Mouse (Mus musculus): Measurements from ENCODE around the gene Gpa33. TPM values are rescaled to one million over a fixed set of nuclear protein-coding genes. Genes with fewer than 3 reads are reported as not detected.

The Gpa33 gene
- total and polyA plus RNA-seq, 3 experiments: not detected

DNA sequence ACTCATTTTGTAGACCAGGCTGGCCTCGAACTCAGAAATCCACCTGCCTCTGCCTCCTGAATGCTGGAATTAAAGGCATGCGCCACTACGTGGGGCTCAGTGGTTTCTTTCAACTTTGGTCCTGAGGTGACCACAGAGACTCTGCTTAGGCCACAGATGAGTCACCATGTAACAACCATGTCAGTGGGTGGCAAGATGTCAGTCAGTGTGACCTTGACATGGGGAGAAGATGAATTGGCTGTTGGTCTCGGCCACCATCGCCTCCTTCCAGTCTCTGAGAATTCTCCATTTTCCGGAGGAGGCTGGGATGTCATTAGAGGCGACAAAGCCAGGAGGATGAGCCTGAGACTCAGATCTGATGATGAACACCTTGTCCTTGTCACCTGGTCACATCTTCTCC is 39.7 kb downstream of the Gpa33 start:
- Histone ChIP-seq H3K4me3 (ENCODE audit: control insufficient read depth in 1 of 2, insufficient read depth in 1 of 2, low read depth in 2 of 2, low read length in 2 of 2) (no peak overlapping the region), H3K9ac (ENCODE audit: control insufficient read depth, low read depth, low read length, poor library complexity, severe bottlenecking) (no peak overlapping the region), H3K27me3 (ENCODE audit: control insufficient read depth in 1 of 2, insufficient read depth in 2 of 2, low read length in 2 of 2) (peaks cover 0 to 1% of the 10 kb centered on the region in 2 experiments; a peak in 2 of 4 replicates), H3K9me3 (replicated peaks; ENCODE audit: insufficient read depth, low read length) (no peaks in the 10 kb centered on the region), H3K79me2 (ENCODE audit: control insufficient read depth, insufficient read depth, low read length, poor library complexity) (no peaks in the 10 kb centered on the region), H3K4me1 (ENCODE audit: control insufficient read depth in 1 of 2, insufficient read depth in 2 of 2, low read length in 2 of 2) (no peaks in the 10 kb centered on the region), H3K27ac (ENCODE audit: control insufficient read depth, low read depth, low read length) (no peak overlapping the region), H3K36me3 (ENCODE audit: control insufficient read depth in 1 of 2, insufficient read depth in 2 of 2, low read length in 2 of 2) (no peaks in the 10 kb centered on the region)
- no peak for TF ChIP-seq NELFE (IDR thresholded peaks at IDR 0.05; ENCODE audit: low read depth, low read length)
- no peak for TF ChIP-seq SIN3A (IDR thresholded peaks at IDR 0.05; ENCODE audit: low read length)
- TF ChIP-seq CHD1 (IDR thresholded peaks at IDR 0.05; ENCODE audit: low read depth, low read length): no peak
- TF ChIP-seq MYC (IDR thresholded peaks at IDR 0.05; ENCODE audit: low read depth, low read length): no peak
- TF ChIP-seq TAL1 (IDR thresholded peaks at IDR 0.05; ENCODE audit: low read length): no peak
- no peak for TF ChIP-seq EP300 (IDR thresholded peaks at IDR 0.05; ENCODE audit: low read depth in 1 of 2, low read length in 2 of 2)
- no peak for DNase-seq (ENCODE audit: low read depth, low spot score)

DNA sequence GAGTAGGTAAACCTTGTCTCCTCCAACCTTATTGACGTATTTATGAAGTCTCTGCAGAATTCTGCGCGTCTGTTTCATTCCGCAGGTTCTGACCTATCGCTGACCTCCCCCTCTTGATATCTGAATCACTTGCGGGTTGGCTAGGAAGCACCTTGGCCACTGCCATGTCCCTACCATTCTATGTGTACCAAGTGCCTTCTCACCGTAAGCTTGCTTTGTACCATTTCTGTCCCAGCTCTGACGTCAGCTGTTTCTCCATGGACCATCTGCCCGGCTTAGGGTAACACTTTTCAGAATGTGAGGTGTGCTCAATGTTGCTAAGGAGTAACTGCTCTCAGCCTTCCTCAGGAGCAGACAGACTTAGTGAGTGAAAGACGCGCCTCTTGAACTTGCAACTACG is 40.8 kb downstream of the Gpa33 start:
- Histone ChIP-seq H3K4me1 (ENCODE audit: control insufficient read depth in 1 of 2, insufficient read depth in 2 of 2, low read length in 2 of 2) (no peaks in the 10 kb centered on the region), H3K4me3 (ENCODE audit: control insufficient read depth in 1 of 2, insufficient read depth in 1 of 2, low read depth in 2 of 2, low read length in 2 of 2) (no peak overlapping the region), H3K79me2 (ENCODE audit: control insufficient read depth, insufficient read depth, low read length, poor library complexity) (no peaks in the 10 kb centered on the region), H3K36me3 (ENCODE audit: control insufficient read depth in 1 of 2, insufficient read depth in 2 of 2, low read length in 2 of 2) (no peaks in the 10 kb centered on the region), H3K27ac (ENCODE audit: control insufficient read depth, low read depth, low read length) (no peak overlapping the region), H3K9ac (ENCODE audit: control insufficient read depth, low read depth, low read length, poor library complexity, severe bottlenecking) (no peak overlapping the region), H3K27me3 (ENCODE audit: control insufficient read depth in 1 of 2, insufficient read depth in 2 of 2, low read length in 2 of 2) (peaks cover 0 to 1% of the 10 kb centered on the region in 2 experiments; a peak in 2 of 4 replicates), H3K9me3 (replicated peaks; ENCODE audit: insufficient read depth, low read length) (no peaks in the 10 kb centered on the region)
- DNase-seq (ENCODE audit: low read depth, low spot score): no peak
- TF ChIP-seq POLR2AphosphoS5 (IDR thresholded peaks at IDR 0.05; ENCODE audit: borderline replicate concordance, low read depth, low read length): no peak
- TF ChIP-seq TCF12 (IDR thresholded peaks at IDR 0.05; ENCODE audit: low read depth, low read length): no peak
- TF ChIP-seq SIN3A (IDR thresholded peaks at IDR 0.05; ENCODE audit: low read length): no peak
- no peak for TF ChIP-seq ZC3H11A (IDR thresholded peaks at IDR 0.05; ENCODE audit: low read depth, low read length)
- no peak for TF ChIP-seq CHD1 (IDR thresholded peaks at IDR 0.05; ENCODE audit: low read depth, low read length)
- no peak for TF ChIP-seq POLR2AphosphoS2 (IDR thresholded peaks at IDR 0.05; ENCODE audit: low read length)
- TF ChIP-seq RCOR1 (IDR thresholded peaks at IDR 0.05; ENCODE audit: low read depth, low read length): no peak
- no peak for TF ChIP-seq E2F4 (IDR thresholded peaks at IDR 0.05; ENCODE audit: borderline replicate concordance, low read depth, low read length)
- TF ChIP-seq HCFC1 (IDR thresholded peaks at IDR 0.05; ENCODE audit: low read depth, low read length): no peak
- TF ChIP-seq MXI1 (IDR thresholded peaks at IDR 0.05; ENCODE audit: low read depth, low read length): no peak
- TF ChIP-seq USF2 (IDR thresholded peaks at IDR 0.05; ENCODE audit: borderline replicate concordance in 1 of 2, insufficient read depth in 1 of 2, low read depth in 1 of 2, low read length in 2 of 2): no peak
- TF ChIP-seq ETS1 (IDR thresholded peaks at IDR 0.05; ENCODE audit: low read depth, low read length): no peak
- no peak for TF ChIP-seq CHD2 (IDR thresholded peaks at IDR 0.05; ENCODE audit: low read length)
- no peak for TF ChIP-seq TBP (IDR thresholded peaks at IDR 0.05; ENCODE audit: low read depth, low read length)
- no peak for TF ChIP-seq MAFK (IDR thresholded peaks at IDR 0.05; ENCODE audit: borderline replicate concordance, low read depth, low read length)
- TF ChIP-seq NELFE (IDR thresholded peaks at IDR 0.05; ENCODE audit: low read depth, low read length): no peak
- TF ChIP-seq JUND (IDR thresholded peaks at IDR 0.05; ENCODE audit: low read depth, low read length): no peak
- TF ChIP-seq MYB (IDR thresholded peaks at IDR 0.05; ENCODE audit: low read depth, low read length): no peak
- TF ChIP-seq TAL1 (IDR thresholded peaks at IDR 0.05; ENCODE audit: low read length): no peak
- TF ChIP-seq MAX (IDR thresholded peaks at IDR 0.05; ENCODE audit: low read length): no peak

Data from MEL (cell line).